Mouse (Mus musculus) hindbrain, embryonic 13.5 days (tissue): Measurements from ENCODE around the gene Senp7. TPM values are rescaled to one million over a fixed set of nuclear protein-coding genes. Genes with fewer than 3 reads are reported as not detected.
"Not testable (repeated sequence)": the region's sequence is repeated elsewhere in the genome, so short reads cannot be mapped to it uniquely, and the experiment has no call there.

Source experiments
- ATAC-seq: fragments of 200-750 bp; cut with Nextera tagmentation; 2 replicates; pipeline ENCODE4 v1.8.0; 2017; ENCODE audit warnings: moderate TSS enrichment; ENCODE audit not compliant: low FRiP score
- H3K27ac ChIP-seq: fragments of 300-500 bp; sonication (generic); 2 replicates; pipeline ENCODE4 v1.5.1; 2015; ENCODE audit warnings: inconsistent platforms, mild to moderate bottlenecking, moderate library complexity
- H3K27me3 ChIP-seq: fragments of 300-500 bp; sonication (generic); 2 replicates; pipeline ENCODE4 v1.6.1; 2015; ENCODE audit warnings: mild to moderate bottlenecking, inconsistent platforms
- H3K36me3 ChIP-seq: fragments of 300-500 bp; sonication (generic); 2 replicates; pipeline ENCODE4 v1.6.1; 2015; ENCODE audit warnings: mild to moderate bottlenecking, inconsistent platforms
- H3K4me1 ChIP-seq: fragments of 300-500 bp; sonication (generic); replicated peaks from 2 replicates; pipeline ENCODE4 v1.6.1; 2015; ENCODE audit warnings: inconsistent platforms
- H3K4me2 ChIP-seq: fragments of 300-500 bp; sonication (generic); 2 replicates; pipeline ENCODE4 v1.6.1; 2015; ENCODE audit warnings: inconsistent platforms, mild to moderate bottlenecking, moderate library complexity
- H3K4me3 ChIP-seq: fragments of 300-500 bp; sonication (generic); 2 replicates; pipeline ENCODE4 v1.5.1; 2015; ENCODE audit warnings: mild to moderate bottlenecking, inconsistent platforms
- H3K9ac ChIP-seq: fragments of 300-500 bp; sonication (generic); 2 replicates; pipeline ENCODE4 v1.6.1; 2015; ENCODE audit warnings: mild to moderate bottlenecking, inconsistent platforms
- H3K9me3 ChIP-seq: fragments of 300-500 bp; sonication (generic); 2 replicates; pipeline ENCODE4 v1.6.1; 2016; ENCODE audit warnings: inconsistent platforms
- WGBS: fragments of 180-500 bp; shearing (Covaris S2); methylation state at CpG from one replicate; pipeline ENCODE4 v1.1.7; 2015; 5-methylcytosine and 5-hydroxymethylcytosine counted together
- polyA plus RNA-seq: library from polyadenylated mRNA; unstranded; fragments of >200 nt; fragmentation: Nextera tagmentation; extraction: Ambion mirVana; gene quantifications from 2 replicates; pipeline ENCODE4 v1.2.1, GENCODE M21; 2015

The Senp7 gene
- polyA plus RNA-seq, 1 experiment from 2014 or later: 64.5 TPM

DNA sequence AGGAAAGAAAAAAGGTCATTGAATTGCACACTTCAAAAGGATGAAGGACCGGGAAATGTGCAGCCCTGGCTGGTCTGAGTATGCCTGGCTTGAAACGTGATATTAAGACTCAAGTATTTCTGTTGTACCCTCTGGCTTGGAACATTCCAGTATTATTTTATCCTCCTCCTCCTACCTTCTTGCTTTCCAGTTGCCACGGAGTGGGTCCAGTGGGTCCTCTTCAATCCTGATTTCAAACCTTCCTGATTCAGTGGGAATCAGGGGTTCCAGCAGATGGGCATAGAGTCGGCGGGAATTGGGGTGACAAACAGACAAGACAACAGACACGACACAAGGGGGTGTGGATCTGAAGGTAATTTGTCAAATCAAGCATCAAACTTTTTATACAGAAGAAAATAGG, 24.4 kb downstream of the Senp7 start:
- 83% methylated on average over 6 of the region's 6 CpGs for WGBS
- no peaks in the 10 kb centered on the region for H3K36me3 ChIP-seq
- no peak overlapping the region for H3K27ac ChIP-seq
- no peaks in the 10 kb centered on the region for H3K9me3 ChIP-seq
- no peaks in the 10 kb centered on the region for H3K27me3 ChIP-seq
- H3K9ac ChIP-seq: no peak overlapping the region
- no peak overlapping the region for H3K4me3 ChIP-seq
- peaks cover 17% of the 10 kb centered on the region for H3K4me1 ChIP-seq
- ATAC-seq: no peak
- H3K4me2 ChIP-seq: no peak overlapping the region

DNA sequence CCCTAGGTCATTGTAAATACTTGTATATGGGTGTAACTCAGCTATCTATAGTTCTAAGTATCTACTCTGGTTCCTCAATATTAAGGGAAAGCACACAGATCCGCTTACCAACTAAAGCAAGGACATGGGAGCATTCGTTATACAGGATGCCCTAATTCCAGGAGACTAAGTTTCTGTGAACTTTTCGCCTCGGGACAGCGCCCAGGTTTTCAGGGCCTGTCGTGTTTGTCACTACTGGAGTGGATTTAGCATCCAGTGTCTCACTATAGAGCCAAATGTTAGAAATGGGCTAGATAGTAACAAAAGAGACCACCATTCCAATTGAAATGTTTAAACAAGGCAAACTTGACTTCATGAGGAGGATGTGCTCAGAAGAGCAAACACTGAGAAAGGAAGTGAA, 25.0 kb downstream of the Senp7 start:
- H3K9ac ChIP-seq, ATAC-seq, H3K4me2 ChIP-seq, H3K36me3 ChIP-seq, H3K27me3 ChIP-seq, H3K4me3 ChIP-seq, H3K9me3 ChIP-seq, H3K27ac ChIP-seq: not testable (repeated sequence)
- WGBS: 94% methylated on average over 6 of the region's 6 CpGs
- peaks cover 17% of the 10 kb centered on the region for H3K4me1 ChIP-seq

DNA sequence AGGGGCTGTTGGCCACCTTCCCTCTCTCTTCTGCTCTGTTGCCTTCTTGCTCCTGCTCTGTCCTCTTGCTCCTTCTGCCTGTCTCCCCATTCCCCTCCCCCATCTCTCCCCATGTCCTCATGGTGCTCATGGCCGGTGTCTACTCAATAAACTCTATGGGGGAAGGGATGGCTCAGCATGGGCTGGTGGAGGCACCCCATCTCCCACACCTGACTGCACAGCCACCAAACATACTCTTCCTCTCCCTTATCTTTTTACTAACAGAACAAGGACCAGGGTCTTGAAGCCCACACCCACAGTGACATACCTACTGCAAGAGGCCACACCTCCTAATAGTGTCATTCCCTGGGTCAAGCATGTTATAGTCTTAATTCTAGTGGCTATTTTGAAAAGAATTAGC, 26.0 kb downstream of the Senp7 start:
- WGBS: 96% methylated on average over 1 of the region's 1 CpGs
- Histone ChIP-seq H3K4me1 (peaks cover 17% of the 10 kb centered on the region), H3K36me3 (no peaks in the 10 kb centered on the region), H3K27ac (no peak overlapping the region), H3K9ac (0 out of 2 replicates have a peak overlapping the region, but pooled peaks have one; percentile 15), H3K9me3 (no peaks in the 10 kb centered on the region), H3K4me2 (no peak overlapping the region), H3K27me3 (no peaks in the 10 kb centered on the region), H3K4me3 (no peak overlapping the region)
- ATAC-seq: peak; percentile 8

DNA sequence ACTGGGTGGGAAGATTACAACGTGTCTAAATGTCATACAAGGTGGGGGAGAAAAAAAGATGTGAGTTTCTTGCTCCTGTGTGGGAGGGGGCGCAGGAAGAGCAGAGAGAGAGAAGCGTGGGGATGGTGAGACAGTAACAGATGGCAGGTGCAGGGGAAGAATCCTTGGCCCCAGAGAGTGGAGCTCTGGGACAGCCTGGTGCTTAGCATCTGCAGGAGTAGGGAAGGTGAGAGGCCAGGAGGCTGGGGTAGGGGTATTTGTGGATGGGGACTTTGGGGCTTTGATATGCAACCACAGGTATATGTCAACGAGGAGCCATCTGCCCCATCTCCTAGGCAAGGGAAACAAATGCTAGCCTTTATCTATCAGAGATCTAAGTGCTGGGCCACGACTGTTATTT, 26.4 kb downstream of the Senp7 start:
- H3K4me1 ChIP-seq: peaks cover 17% of the 10 kb centered on the region
- no peaks in the 10 kb centered on the region for H3K36me3 ChIP-seq
- peak overlapping the region; percentile 37; the same call in 1 of the 2 replicates for H3K4me2 ChIP-seq
- WGBS: 87% methylated on average over 5 of the region's 5 CpGs
- no peaks in the 10 kb centered on the region for H3K9me3 ChIP-seq
- no peak overlapping the region for H3K4me3 ChIP-seq
- H3K9ac ChIP-seq: 0 out of 2 replicates have a peak overlapping the region, but pooled peaks have one; percentile 15
- peak overlapping the region; percentile 98 for H3K27ac ChIP-seq
- ATAC-seq: peak; percentile 12; the same call in 1 of the 2 replicates
- H3K27me3 ChIP-seq: no peaks in the 10 kb centered on the region

DNA sequence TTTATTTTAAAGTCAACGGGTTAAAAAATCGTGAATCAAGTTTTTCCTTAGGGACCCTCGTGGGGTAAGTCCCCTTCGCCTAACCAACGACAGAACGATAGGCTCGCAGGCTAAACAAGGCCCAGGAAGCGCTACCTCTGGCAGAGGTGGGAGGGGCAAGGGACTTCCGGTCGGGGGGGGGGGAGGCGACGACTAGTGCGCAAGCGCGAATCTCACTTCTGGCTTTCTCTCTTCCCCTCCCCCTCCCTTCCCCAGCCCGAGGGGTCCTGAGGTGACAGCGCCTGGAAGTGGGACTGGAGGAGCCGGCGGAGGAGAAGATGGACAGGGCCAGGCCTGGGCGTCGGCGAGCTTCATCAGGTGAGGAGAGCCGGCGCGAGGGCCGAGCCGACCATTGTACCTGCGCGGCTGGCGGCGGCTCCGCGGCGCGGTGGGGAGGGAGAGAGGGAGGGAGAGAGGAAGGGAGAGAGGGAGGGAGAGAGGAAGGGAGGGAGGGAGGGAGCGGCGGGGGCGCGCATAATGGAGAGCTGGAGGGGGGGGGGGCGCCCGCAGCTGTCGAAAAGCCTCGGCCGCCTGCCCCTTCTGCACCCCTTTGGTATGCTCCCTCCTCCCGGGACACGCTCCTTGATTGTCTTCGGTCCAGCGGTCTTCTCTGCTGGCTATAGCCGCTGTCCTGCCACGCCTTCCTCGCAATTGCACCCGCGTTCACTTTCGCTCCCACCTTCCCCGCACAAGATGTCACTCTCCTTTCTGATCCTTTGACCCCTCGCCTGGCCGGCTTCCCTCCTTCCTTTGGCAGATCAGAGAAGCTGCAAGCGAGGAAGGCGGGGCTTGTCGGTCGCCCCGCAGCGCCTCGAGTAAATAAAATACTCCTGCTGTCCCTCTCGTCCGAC, 27.3 kb downstream of the Senp7 start:
- peak; percentile 93 for ATAC-seq
- H3K9me3 ChIP-seq: no peaks in the 10 kb centered on the region
- H3K9ac ChIP-seq: peak overlapping the region; percentile 88
- no peaks in the 10 kb centered on the region for H3K27me3 ChIP-seq
- no peaks in the 10 kb centered on the region for H3K36me3 ChIP-seq
- peaks cover 17% of the 10 kb centered on the region for H3K4me1 ChIP-seq
- peak overlapping the region; percentile 67 for H3K4me2 ChIP-seq
- H3K4me3 ChIP-seq: peak overlapping the region; percentile 74
- H3K27ac ChIP-seq: peak overlapping the region; percentile 98
- WGBS: under 1% methylated on average over 37 of the region's 66 CpGs

DNA sequence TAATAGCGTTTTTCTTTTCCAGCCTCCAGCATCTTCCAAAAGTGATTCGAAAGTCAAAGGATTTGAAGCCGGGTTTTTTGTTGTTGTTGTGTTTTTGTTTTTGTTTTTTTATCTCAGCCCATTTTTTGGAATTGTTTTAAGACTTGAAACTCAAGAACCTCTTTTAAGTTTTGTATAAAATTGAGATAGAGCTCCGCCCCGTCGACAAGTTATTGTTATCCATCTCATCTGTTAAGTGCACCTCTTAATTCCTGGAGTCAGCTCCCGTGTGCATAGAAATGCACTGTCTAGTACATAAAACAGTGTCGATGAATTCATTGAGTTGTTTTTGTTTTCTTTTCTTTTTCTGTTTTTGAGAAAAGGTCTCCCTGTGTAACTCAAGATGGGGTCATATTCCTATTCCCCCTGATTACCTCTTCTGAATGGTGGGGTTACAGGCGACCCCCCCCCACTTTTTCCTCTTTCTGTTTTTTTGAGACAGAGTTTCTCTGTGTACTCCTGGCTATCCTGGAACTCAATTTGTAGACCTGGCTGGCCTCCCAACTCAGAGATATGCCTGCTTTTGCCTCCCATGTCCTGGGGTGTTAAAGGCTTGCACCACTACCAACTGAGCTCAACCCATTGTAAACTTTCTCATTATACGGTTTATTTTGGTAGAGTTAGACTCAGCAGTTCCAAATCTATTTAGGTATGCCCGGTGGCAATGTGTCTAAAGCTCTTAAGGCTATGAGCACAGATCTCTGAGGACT, 28.2 kb downstream of the Senp7 start:
- peak overlapping the region; percentile 88 for H3K9ac ChIP-seq
- peaks cover 17% of the 10 kb centered on the region for H3K4me1 ChIP-seq
- H3K4me2 ChIP-seq: peak overlapping the region; percentile 67
- no peaks in the 10 kb centered on the region for H3K36me3 ChIP-seq
- H3K27ac ChIP-seq: peak overlapping the region; percentile 98
- 10% methylated on average over 11 of the region's 11 CpGs for WGBS
- H3K27me3 ChIP-seq: no peaks in the 10 kb centered on the region
- no peak for ATAC-seq
- H3K9me3 ChIP-seq: no peaks in the 10 kb centered on the region
- peak overlapping the region; percentile 74 for H3K4me3 ChIP-seq

DNA sequence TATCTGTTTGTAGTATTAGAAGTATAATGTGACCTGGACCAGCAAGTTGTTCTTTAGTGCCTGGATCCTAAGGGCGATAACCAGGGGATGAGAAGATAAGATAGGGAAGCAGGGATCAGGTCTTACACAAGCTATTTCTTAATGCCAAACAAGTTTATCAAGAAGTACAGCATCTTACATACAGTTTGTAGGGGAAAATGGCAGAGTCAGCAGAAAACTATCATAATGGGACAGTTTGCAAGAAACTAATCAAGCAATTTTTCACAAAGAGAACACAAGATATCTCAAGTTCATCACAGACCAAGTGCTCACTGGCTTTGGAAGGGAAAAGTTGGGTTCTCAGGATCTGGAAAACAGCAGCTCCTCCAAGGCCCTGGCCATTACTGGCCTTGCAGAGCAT, 31.3 kb downstream of the Senp7 start:
- no peak overlapping the region for H3K9ac ChIP-seq
- ATAC-seq: no peak
- no peak overlapping the region for H3K4me2 ChIP-seq
- H3K27ac ChIP-seq: no peak overlapping the region
- no peak overlapping the region for H3K4me3 ChIP-seq
- WGBS: 98% methylated on average over 1 of the region's 1 CpGs
- H3K4me1 ChIP-seq: peaks cover 17% of the 10 kb centered on the region
- no peaks in the 10 kb centered on the region for H3K27me3 ChIP-seq
- H3K36me3 ChIP-seq: peaks cover 9% of the 10 kb centered on the region
- H3K9me3 ChIP-seq: no peaks in the 10 kb centered on the region

DNA sequence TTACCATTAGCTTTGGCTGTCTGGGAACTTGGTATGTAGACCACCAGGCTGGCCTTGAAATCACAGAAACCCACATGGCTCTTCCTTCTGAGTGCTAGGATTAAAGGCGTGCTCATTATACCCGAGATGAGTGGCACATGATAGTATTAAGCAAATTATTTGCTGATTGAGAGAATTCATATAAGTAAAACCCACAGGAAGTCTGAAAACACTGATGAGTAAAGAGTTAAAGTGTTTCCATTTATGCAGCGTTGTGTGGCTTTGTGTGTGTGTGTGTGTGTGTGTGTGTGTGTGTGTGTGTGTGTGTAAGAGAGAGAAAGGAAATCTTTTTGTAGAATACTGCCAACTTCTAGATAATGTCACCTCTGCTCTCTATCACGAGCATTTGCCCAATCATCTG, 33.6 kb downstream of the Senp7 start:
- Histone ChIP-seq H3K27ac (no peak overlapping the region), H3K9me3 (no peaks in the 10 kb centered on the region), H3K9ac (no peak overlapping the region), H3K4me2 (no peak overlapping the region), H3K27me3 (no peaks in the 10 kb centered on the region), H3K36me3 (peaks cover 9% of the 10 kb centered on the region), H3K4me3 (no peak overlapping the region), H3K4me1 (peaks cover 8% of the 10 kb centered on the region)
- 89% methylated on average over 4 of the region's 4 CpGs for WGBS
- no peak for ATAC-seq

DNA sequence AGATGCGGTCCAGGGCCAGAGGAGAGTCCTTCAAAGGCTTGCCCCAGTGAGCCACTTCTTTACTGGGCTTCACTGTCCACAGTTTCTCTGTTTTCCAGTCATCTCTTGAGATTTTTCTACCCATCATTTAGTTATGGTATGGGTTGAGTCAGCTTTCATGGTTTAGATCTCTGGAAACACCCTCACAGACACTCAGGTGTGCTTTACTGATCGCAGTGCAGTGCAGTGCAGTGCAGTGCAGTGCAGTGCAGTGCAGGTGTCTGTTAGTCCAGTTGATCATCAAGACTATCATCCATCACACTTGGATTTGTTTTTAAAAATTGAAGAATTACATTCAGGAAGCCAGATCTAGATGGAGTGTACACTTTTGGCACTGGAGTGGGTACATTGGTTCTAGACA, 38.2 kb downstream of the Senp7 start:
- no peaks in the 10 kb centered on the region for H3K27me3 ChIP-seq
- no peak overlapping the region for H3K4me3 ChIP-seq
- WGBS: 99% methylated on average over 2 of the region's 2 CpGs
- H3K4me2 ChIP-seq: no peak overlapping the region
- H3K27ac ChIP-seq: no peak overlapping the region
- peaks cover 29% of the 10 kb centered on the region for H3K36me3 ChIP-seq
- no peaks in the 10 kb centered on the region for H3K4me1 ChIP-seq
- no peak overlapping the region for H3K9ac ChIP-seq
- no peaks in the 10 kb centered on the region for H3K9me3 ChIP-seq
- no peak for ATAC-seq

DNA sequence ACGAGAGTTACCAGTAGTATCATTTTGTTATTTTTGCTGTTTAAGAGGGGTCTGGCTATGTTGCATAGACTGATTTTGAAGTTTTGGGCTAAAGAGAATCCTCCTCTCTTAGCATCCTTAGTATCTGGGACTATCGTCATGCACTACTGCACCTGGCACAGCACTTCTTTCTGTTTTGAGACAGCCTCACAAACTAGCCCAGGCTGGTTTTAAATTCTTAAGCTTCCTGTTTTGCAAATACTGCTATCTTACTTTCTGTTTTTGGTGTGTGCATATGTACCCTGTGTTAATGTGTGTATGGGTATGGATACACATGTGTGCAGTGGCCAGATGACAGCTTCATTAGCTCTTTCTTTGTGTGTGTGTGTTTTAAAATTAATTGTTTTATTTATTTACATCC, 42.2 kb downstream of the Senp7 start:
- Histone ChIP-seq H3K9ac (no peak overlapping the region), H3K9me3 (no peaks in the 10 kb centered on the region), H3K27ac (no peak overlapping the region), H3K4me3 (no peak overlapping the region), H3K4me2 (no peak overlapping the region), H3K4me1 (no peaks in the 10 kb centered on the region), H3K27me3 (no peaks in the 10 kb centered on the region), H3K36me3 (peaks cover 35% of the 10 kb centered on the region)
- ATAC-seq: no peak
- WGBS: 94% methylated on average over 2 of the region's 2 CpGs

DNA sequence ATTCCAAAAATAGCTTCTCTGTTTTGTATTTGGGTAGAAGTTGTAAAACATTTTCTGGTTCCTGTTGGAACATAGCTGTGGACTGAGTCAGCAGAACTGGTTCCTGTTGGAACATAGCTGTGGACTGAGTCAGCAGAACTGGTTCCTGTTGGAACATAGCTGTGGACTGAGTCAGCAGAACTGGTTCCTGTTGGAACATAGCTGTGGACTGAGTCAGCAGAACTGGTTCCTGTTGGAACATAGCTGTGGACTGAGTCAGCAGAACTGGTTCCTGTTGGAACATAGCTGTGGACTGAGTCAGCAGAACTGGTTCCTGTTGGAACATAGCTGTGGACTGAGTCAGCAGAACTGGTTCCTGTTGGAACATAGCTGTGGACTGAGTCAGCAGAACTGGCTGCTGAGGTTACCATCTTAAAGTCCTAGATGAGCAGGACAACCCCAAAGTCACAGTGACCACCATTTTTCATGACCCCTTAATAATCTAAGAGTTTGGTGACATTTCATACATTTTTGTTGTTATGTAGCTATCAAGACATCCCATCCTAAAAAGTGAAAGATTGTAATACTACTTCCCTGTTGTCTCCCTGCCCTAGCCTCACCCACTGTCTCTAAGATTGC, 48.4 kb downstream of the Senp7 start:
- ATAC-seq, H3K27me3 ChIP-seq, H3K4me1 ChIP-seq, H3K9ac ChIP-seq, H3K4me3 ChIP-seq, H3K27ac ChIP-seq, H3K4me2 ChIP-seq: not testable (repeated sequence)
- H3K36me3 ChIP-seq: peaks cover 53% of the 10 kb centered on the region
- peaks cover 11% of the 10 kb centered on the region; the same call in 1 of the 2 replicates for H3K9me3 ChIP-seq

DNA sequence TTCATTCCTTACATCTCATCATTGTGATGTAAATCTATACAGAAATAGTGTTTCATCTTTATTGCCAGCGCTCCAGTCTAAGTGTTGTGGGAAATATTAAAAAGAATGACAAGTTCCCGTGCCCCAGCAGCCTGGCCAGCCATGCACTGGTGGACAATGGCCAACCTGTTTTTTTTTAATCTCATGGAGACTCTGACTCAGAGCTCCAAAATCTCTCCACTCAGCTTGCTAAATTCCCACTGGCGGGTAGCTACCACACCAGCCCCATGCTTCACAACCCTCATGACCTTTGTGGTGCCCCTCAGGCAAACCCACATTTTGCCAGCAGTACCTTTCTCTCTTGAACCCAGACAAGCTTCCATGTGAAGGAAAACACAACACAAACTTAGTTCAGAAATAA, 67.6 kb downstream of the Senp7 start:
- H3K4me1 ChIP-seq: no peaks in the 10 kb centered on the region
- H3K4me3 ChIP-seq: no peak overlapping the region
- H3K27me3 ChIP-seq: no peaks in the 10 kb centered on the region
- no peak overlapping the region for H3K27ac ChIP-seq
- peaks cover 6% of the 10 kb centered on the region; the same call in 1 of the 2 replicates for H3K9me3 ChIP-seq
- no peak overlapping the region for H3K9ac ChIP-seq
- H3K36me3 ChIP-seq: peaks cover 41% of the 10 kb centered on the region
- WGBS: 90% methylated on average over 3 of the region's 3 CpGs
- H3K4me2 ChIP-seq: no peak overlapping the region
- ATAC-seq: no peak
